Mouse (Mus musculus) lung, embryonic 14.5 days (tissue): Measurements from ENCODE around the gene Tigd4. TPM values are rescaled to one million over a fixed set of nuclear protein-coding genes. Genes with fewer than 3 reads are reported as not detected.

Experiments used
- ATAC-seq: fragments of 200-750 bp; cut with Nextera tagmentation; 2 replicates; pipeline ENCODE4 v1.8.0; 2017; ENCODE audit warnings: mild to moderate bottlenecking, moderate TSS enrichment, moderate library complexity; ENCODE audit not compliant: insufficient read depth
- DNase-seq: peaks from one replicate; pipeline ENCODE4 v3.0.0-alpha.2; 2015
- H3K27ac ChIP-seq: fragments of 300-500 bp; sonication (generic); 2 replicates; pipeline ENCODE4 v1.5.1; 2014; ENCODE audit warnings: low read depth, mild to moderate bottlenecking, moderate library complexity
- H3K27me3 ChIP-seq: fragments of 300-500 bp; sonication (generic); 2 replicates; pipeline ENCODE4 v1.6.1; 2014; ENCODE audit warnings: low read length, control low read depth; ENCODE audit not compliant: insufficient read depth
- H3K36me3 ChIP-seq: fragments of 300-500 bp; sonication (generic); 2 replicates; pipeline ENCODE4 v1.6.1; 2014; ENCODE audit warnings: control low read depth; ENCODE audit not compliant: insufficient read depth
- H3K4me1 ChIP-seq: fragments of 300-500 bp; sonication (generic); 2 replicates; pipeline ENCODE4 v1.6.1; 2014; ENCODE audit warnings: antibody characterized with exemption, control low read depth; ENCODE audit not compliant: insufficient read depth
- H3K4me2 ChIP-seq: fragments of 300-500 bp; sonication (generic); 2 replicates; pipeline ENCODE4 v1.6.1; 2014; ENCODE audit warnings: mild to moderate bottlenecking
- H3K4me3 ChIP-seq: fragments of 300-500 bp; sonication (generic); 2 replicates; pipeline ENCODE4 v1.5.1; 2014; ENCODE audit warnings: low read depth, low read length
- H3K9ac ChIP-seq: fragments of 300-500 bp; sonication (generic); 2 replicates; pipeline ENCODE4 v1.6.1; 2014
- H3K9me3 ChIP-seq: fragments of 300-500 bp; sonication (generic); 2 replicates; pipeline ENCODE4 v1.6.1; 2016; ENCODE audit warnings: low read depth, low read length, control low read depth
- CTCF ChIP-seq: IDR thresholded peaks from 2 replicates; pipeline ENCODE4 v1.5.1; 2016; ENCODE audit warnings: antibody characterized with exemption, low read depth
- WGBS: fragments of 180-500 bp; shearing (Covaris S2); extraction: QIAGEN DNeasy Blood & Tissue Kit; methylation state at CpG from one replicate; pipeline ENCODE4 v1.1.7; 2014; 5-methylcytosine and 5-hydroxymethylcytosine counted together
- polyA plus RNA-seq: library from polyadenylated mRNA; unstranded; fragments of >200 nt; fragmentation: Nextera tagmentation; extraction: Ambion mirVana; gene quantifications from 2 replicates; pipeline ENCODE4 v1.2.1, GENCODE M21; 2014

Gene Tigd4
- polyA plus RNA-seq, 1 experiment from 2014 or later, result 0.07 TPM

- H3K27ac ChIP-seq, result no peak overlapping the region
- WGBS, result 78% methylated on average over 6 of the region's 6 CpGs
These were observed 43.7 kb downstream of the Tigd4 start for GRCm38 (mm10) chr3:84637095-84637494.

GRCm38 (mm10) chr3:84637890-84638578 lies 44.7 kb downstream of the Tigd4 start:
- H3K9ac ChIP-seq, result no peak overlapping the region
- ATAC-seq (peak; percentile 35), DNase-seq (peak; percentile 54)
- no peak overlapping the region for H3K27ac ChIP-seq
- no peaks in the 10 kb centered on the region for H3K4me1 ChIP-seq
- H3K27me3 ChIP-seq, result no peaks in the 10 kb centered on the region
- H3K36me3 ChIP-seq, result no peaks in the 10 kb centered on the region
- no peak overlapping the region for H3K4me2 ChIP-seq
- TF ChIP-seq CTCF, result peak; percentile 5; the same call in 1 of the 2 replicates
- 50% methylated on average over 12 of the region's 12 CpGs for WGBS
- H3K4me3 ChIP-seq, result no peak overlapping the region
- H3K9me3 ChIP-seq, result no peaks in the 10 kb centered on the region

More at GRCm38 (mm10) chr3:84637095-84637494, 43.7 kb downstream of the Tigd4 start:
- no peak overlapping the region for H3K9ac ChIP-seq
- H3K4me1 ChIP-seq, result no peaks in the 10 kb centered on the region
- H3K9me3 ChIP-seq, result no peaks in the 10 kb centered on the region
- no peaks in the 10 kb centered on the region for H3K27me3 ChIP-seq
- H3K4me3 ChIP-seq, result no peak overlapping the region
- no peak for TF ChIP-seq CTCF
- H3K36me3 ChIP-seq, result no peaks in the 10 kb centered on the region
- no peak for ATAC-seq
- no peak for DNase-seq
- no peak overlapping the region for H3K4me2 ChIP-seq

- 82% methylated on average over 4 of the region's 4 CpGs for WGBS
- TF ChIP-seq CTCF, result no peak
- Histone ChIP-seq H3K4me3 (no peak overlapping the region), H3K4me1 (no peaks in the 10 kb centered on the region), H3K9me3 (no peaks in the 10 kb centered on the region), H3K27me3 (no peaks in the 10 kb centered on the region), H3K9ac (no peak overlapping the region), H3K4me2 (no peak overlapping the region), H3K36me3 (no peaks in the 10 kb centered on the region), H3K27ac (no peak overlapping the region)
- DNase-seq, result no peak
- no peak for ATAC-seq
These were observed 45.5 kb downstream of the Tigd4 start for GRCm38 (mm10) chr3:84638858-84639257.

- no peak for ATAC-seq
- 37% methylated on average over 11 of the region's 11 CpGs for WGBS
These were observed 46.6 kb downstream of the Tigd4 start for GRCm38 (mm10) chr3:84639767-84640500.

GRCm38 (mm10) chr3:84640536-84640935 lies 47.2 kb downstream of the Tigd4 start:
- Histone ChIP-seq H3K9ac (no peak overlapping the region), H3K27ac (no peak overlapping the region), H3K4me3 (no peak overlapping the region), H3K4me2 (no peak overlapping the region), H3K4me1 (no peaks in the 10 kb centered on the region), H3K9me3 (no peaks in the 10 kb centered on the region), H3K36me3 (no peaks in the 10 kb centered on the region), H3K27me3 (no peaks in the 10 kb centered on the region)
- ATAC-seq (no peak), DNase-seq (no peak)
- 43% methylated on average over 6 of the region's 6 CpGs for WGBS
- TF ChIP-seq CTCF, result no peak

More at GRCm38 (mm10) chr3:84639767-84640500, 46.6 kb downstream of the Tigd4 start:
- no peak for DNase-seq
- Histone ChIP-seq H3K27ac (no peak overlapping the region), H3K4me3 (no peak overlapping the region), H3K36me3 (no peaks in the 10 kb centered on the region), H3K9me3 (no peaks in the 10 kb centered on the region), H3K9ac (no peak overlapping the region), H3K4me2 (no peak overlapping the region), H3K27me3 (no peaks in the 10 kb centered on the region), H3K4me1 (no peaks in the 10 kb centered on the region)
- TF ChIP-seq CTCF, result no peak

GRCm38 (mm10) chr3:84641391-84641790 lies 48.0 kb downstream of the Tigd4 start:
- Histone ChIP-seq H3K4me2 (no peak overlapping the region), H3K27me3 (no peaks in the 10 kb centered on the region), H3K36me3 (no peaks in the 10 kb centered on the region), H3K9me3 (no peaks in the 10 kb centered on the region), H3K4me3 (no peak overlapping the region), H3K4me1 (no peaks in the 10 kb centered on the region), H3K9ac (no peak overlapping the region), H3K27ac (no peak overlapping the region)
- no peak for TF ChIP-seq CTCF
- no peak for ATAC-seq
- DNase-seq, result no peak
- 80% methylated on average over 2 of the region's 2 CpGs for WGBS

GRCm38 (mm10) chr3:84642942-84643341 lies 49.6 kb downstream of the Tigd4 start:
- 65% methylated on average over 4 of the region's 4 CpGs for WGBS
- Histone ChIP-seq H3K36me3 (no peaks in the 10 kb centered on the region), H3K9me3 (no peaks in the 10 kb centered on the region), H3K27ac (no peak overlapping the region), H3K4me2 (no peak overlapping the region), H3K27me3 (no peaks in the 10 kb centered on the region), H3K9ac (no peak overlapping the region), H3K4me1 (no peaks in the 10 kb centered on the region), H3K4me3 (no peak overlapping the region)
- TF ChIP-seq CTCF, result no peak
- ATAC-seq (no peak), DNase-seq (no peak)
